Mouse (Mus musculus): ENCODE measurements around the gene Klhl12. TPM values are rescaled to one million over a fixed set of nuclear protein-coding genes. Genes with fewer than 3 reads are reported as not detected.
A peak's percentile ranks its signal among the peaks of the same experiment; 100 is the strongest.

The Klhl12 gene
- total RNA-seq, 2 experiments from 2014 or later = 43.8 to 44.9 TPM

GRCm38 (mm10) chr1:134450201-134450600, 5.1 kb upstream of the Klhl12 start:
- DNase-seq = no peak

GRCm38 (mm10) chr1:134450986-134451385, 4.3 kb upstream of the Klhl12 start:
- DNase-seq = peak in 1 of 2 experiments; percentile 11

- no peak for DNase-seq
Measured at GRCm38 (mm10) chr1:134456060-134456459, 729 bp downstream of the Klhl12 start.

- DNase-seq = no peak
Measured at GRCm38 (mm10) chr1:134458139-134458727, 2.9 kb downstream of the Klhl12 start.

- no peak for DNase-seq
Measured at GRCm38 (mm10) chr1:134460294-134461284, 5.3 kb downstream of the Klhl12 start.

DNA sequence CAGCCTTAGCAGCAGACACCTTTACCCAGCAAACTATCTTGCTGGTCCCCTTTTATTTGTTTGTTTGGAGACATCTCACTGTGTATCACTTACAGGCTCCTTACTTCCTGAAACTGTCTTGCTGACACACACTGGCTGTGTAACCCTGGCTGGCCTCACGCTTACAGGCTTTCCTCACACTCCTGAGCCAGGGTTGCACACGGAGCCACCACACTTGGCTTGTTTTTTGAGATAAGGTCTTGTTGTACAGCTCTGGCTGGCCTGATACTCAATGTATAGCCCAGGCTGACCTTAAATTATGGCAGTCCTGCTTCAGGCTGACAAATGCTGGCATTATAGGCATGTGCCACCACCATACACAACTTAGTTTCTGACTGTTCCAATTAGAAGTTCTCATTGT, 29.3 kb downstream of the Klhl12 start:
- DNase-seq = no peak

DNA sequence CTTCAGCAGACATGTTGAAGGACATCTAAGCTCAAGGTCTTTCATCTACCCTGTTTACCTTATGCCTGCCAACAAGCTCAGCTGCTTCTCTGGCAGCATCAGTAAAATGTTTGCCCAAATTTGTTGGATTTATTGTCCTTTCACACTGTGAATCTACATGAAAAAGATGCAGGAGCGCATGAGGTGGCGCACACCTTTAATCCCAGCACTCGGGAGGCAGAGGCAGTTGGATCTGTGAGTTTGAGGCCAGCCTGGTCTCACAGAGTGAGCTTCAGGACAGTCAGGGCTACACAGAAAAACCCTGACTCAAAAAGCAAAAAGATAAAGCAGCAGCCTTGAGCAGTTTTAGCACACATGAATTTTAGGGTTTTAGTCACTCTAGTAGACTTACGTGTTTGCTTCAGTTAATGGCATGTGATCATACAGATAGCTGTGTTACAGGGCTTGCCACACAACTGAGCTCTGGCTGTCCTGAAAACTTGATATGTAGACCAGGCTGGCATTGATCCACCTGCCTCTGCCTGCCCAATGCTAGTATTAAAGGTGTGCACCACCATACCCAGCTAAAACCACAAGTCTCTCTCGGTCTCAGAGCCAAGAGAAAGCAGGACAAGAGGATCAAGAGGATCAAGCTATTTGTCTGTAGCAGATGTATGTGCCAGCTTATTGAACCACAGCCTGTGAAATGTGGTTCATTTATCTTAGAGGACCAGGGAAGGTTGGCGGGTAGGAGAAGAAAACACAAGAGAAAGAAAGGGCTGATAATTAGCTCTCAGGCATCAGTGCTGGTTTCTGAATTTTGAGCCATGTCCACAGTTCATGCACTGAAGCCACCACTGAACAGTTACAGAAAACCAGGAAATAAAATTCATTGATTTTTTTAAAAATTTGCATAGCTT, 35.8 kb downstream of the Klhl12 start:
- DNase-seq = no peak

GRCm38 (mm10) chr1:134492276-134492675, 36.9 kb downstream of the Klhl12 start:
- DNase-seq = no peak

GRCm38 (mm10) chr1:134493496-134493895, 38.2 kb downstream of the Klhl12 start:
- no peak for DNase-seq

- DNase-seq = no peak
Measured at GRCm38 (mm10) chr1:134493956-134494355, 38.6 kb downstream of the Klhl12 start.

DNA sequence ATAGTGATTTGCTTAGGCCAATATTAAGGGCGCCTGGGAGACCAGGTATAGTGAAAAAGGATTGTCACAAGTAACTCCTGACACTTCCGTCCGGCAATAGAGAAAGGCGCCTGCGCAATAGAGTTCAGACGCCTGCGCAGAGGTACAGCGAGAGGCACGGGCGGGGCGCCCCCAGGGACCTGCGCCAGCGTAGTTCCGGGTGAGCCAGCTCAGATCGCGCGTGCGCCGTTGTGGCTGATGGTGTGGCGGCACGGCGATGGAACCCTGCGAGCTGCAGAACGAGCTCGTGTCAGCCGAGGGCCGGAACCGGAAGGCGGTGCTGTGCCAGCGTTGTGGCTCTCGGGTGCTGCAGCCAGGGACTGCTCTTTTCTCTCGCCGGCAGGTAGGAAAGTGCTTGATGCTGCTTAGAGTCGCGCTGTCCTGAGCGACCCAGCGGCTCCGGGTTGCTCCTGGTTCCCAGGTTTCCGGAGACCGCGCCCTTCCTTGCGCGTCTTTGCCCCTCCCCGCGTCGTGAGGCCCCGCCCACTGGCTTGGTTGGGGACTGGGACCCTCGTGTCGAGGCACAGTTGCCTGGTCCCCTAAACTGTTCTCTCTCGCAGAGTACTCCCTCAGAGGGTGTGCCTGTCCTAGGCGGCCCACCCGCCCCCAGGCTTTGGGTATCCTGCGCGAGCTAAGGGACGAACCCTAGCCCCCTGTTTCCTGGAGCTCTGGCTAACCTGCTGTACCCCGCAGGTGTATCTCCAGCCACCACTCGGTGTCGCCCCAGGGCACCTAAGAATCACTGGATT, 39.3 kb downstream of the Klhl12 start, which contains the start of gene Rabif:
Gene Rabif, plus strand, starts transcription at position 221 of the 788 bp plus-strand sequence.
- peak; percentile 99 for DNase-seq

- no peak for DNase-seq
Measured at GRCm38 (mm10) chr1:134495216-134495539, 39.8 kb downstream of the Klhl12 start.

GRCm38 (mm10) chr1:134495991-134496390, 40.7 kb downstream of the Klhl12 start:
- DNase-seq = no peak

GRCm38 (mm10) chr1:134500916-134501315, 45.6 kb downstream of the Klhl12 start:
- no peak for DNase-seq

DNA sequence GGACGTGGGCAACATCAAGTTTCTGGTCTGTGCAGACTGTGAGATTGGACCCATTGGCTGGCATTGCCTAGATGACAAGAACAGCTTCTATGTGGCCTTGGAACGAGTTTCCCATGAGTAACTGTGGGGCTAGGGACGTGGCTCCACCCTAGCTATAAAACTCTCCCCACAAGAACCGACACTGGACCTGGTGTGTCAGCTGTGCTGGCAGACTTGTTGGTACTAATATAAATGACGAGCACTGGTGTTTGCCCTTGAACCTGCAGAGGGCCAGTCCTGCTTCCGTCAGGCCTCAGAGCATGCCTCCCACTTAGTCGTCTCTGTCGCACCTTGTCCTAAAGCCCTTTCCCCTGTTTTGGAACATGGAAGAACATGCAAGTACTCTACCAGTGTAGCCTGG, 50.9 kb downstream of the Klhl12 start:
- DNase-seq = no peak

GRCm38 (mm10) chr1:134510018-134510417, 54.7 kb downstream of the Klhl12 start:
- DNase-seq = no peak

GRCm38 (mm10) chr1:134512183-134512582, 56.9 kb downstream of the Klhl12 start:
- DNase-seq = no peak

DNA sequence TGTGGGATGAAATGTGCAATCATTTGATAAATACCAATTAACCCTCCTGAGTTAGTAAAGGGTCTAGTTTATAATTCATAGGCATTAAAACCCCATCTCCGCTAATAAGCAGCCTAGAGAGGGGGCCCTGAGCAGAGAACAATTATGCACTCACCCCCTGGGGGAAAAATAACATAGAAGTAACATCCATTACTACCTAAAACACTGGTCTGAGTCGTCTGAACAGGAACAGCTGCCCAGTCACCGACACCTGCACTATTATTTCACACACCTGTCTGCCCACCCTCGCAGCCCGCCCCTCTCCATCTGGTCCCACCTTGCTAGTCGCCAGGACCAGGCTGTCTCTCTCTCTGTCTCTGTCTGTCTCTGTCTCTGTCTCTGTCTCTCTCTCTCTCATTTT, 57.3 kb downstream of the Klhl12 start:
- no peak for DNase-seq

DNA sequence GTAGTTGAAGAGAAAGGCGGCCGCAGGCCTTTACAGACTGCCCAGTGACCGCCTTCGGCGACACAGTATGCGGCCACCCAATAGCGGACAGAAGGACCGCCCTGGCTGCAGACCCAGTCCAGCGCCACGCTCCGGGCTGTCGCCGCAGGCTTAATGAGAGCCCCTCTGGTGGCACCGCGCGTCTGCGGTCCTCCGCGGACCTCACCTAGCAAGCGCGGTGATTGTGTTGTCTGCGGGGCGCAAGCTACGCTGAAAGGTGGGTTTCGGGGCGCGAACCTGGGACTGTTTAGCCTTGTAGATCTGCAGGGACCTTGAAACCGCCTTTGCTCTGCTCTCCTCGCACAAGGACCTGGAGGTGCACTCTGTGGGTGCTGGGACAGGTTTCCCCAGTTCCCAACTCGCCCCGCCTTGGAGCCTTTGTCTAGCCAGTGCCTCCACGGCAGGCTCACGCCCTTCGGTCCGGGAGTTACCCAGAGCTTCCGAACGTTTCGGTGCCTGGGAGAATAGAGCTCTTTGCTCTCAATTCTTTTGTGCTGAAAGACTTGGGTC, 58.1 kb downstream of the Klhl12 start:
- no peak for DNase-seq

- no peak for DNase-seq
Measured at GRCm38 (mm10) chr1:134513876-134514590, 58.7 kb downstream of the Klhl12 start.

- DNase-seq = no peak
Measured at GRCm38 (mm10) chr1:134515891-134516290, 60.6 kb downstream of the Klhl12 start.
